Mouse (Mus musculus) naive thymus-derived CD4-positive, alpha-beta T cell, adult 2 months (primary cell): ENCODE data around the gene Ghrl.

Experiments used
- DNase-seq: peaks from one replicate; pipeline ENCODE4 v3.0.0-alpha.2; 2011; ENCODE audit warnings: low read depth

The Ghrl gene

GRCm38 (mm10) chr6:113667611-113668122, 52.0 kb downstream of the Ghrl start:
- DNase-seq: no peak
